Comparison of ENCODE assay signal across 8 mouse cellular contexts in the genomic region with DNA sequence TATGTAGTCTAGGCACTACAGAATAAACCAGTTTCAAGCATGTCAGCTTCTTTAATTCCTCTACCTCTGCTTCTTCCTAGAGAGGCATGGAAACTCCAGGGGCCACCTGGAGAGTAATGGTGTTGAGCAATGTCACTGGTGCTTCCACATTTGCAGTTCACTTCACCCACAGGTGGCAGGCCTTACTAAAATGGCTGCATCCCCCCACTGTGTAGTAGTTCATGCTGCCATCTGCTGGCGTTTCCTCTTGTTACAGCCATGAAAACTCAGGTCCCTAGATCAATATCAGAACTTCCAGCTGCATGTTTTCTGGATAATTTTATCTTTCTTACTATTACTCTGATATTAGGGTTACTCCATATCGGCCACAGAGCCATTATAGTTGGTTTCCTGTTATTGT.
DNase-seq lines count a peak whose midpoint lies in the region; ATAC-seq and TF ChIP-seq lines count a peak whose summit lies in the region.

No protein-coding gene starts in this region.

- no peaks in the 10 kb centered on the region for H3K4me1 ChIP-seq in forebrain, embryonic 16.5 days (replicated peaks; ENCODE audit: control insufficient read depth, insufficient read depth, low read length)
- no peaks in the 10 kb centered on the region for H3K4me1 ChIP-seq in lung, embryonic 14.5 days (ENCODE audit: insufficient read depth)

- peak; percentile 66 for TF ChIP-seq CTCF in lung, embryonic 14.5 days (IDR thresholded peaks at IDR 0.05; ENCODE audit: low read depth)

- peak; percentile 77 for ATAC-seq in forebrain, embryonic 16.5 days
- no peak for ATAC-seq in lung, embryonic 14.5 days (ENCODE audit: insufficient read depth)

- no peak overlapping the region for H3K27ac ChIP-seq in forebrain, embryonic 16.5 days (ENCODE audit: low read length)
- no peak overlapping the region for H3K27ac ChIP-seq in lung, embryonic 14.5 days (ENCODE audit: low read depth)

- no peak overlapping the region for H3K4me2 ChIP-seq in forebrain, embryonic 16.5 days (ENCODE audit: low read length)
- no peak overlapping the region for H3K4me2 ChIP-seq in lung, embryonic 14.5 days

- no peaks in the 10 kb centered on the region for H3K9me3 ChIP-seq in forebrain, embryonic 16.5 days (ENCODE audit: control insufficient read depth, low read length)
- no peaks in the 10 kb centered on the region for H3K9me3 ChIP-seq in lung, embryonic 14.5 days (ENCODE audit: low read depth, low read length)

- H3K4me3 ChIP-seq in forebrain, embryonic 16.5 days (replicated peaks; ENCODE audit: low read length): no peak overlapping the region
- no peak overlapping the region for H3K4me3 ChIP-seq in lung, embryonic 14.5 days (ENCODE audit: low read depth, low read length)

- H3K9ac ChIP-seq in forebrain, embryonic 16.5 days (replicated peaks; ENCODE audit: low read depth, low read length): no peak overlapping the region
- no peak overlapping the region for H3K9ac ChIP-seq in lung, embryonic 14.5 days

- 15% methylated on average over 2 of the region's 2 CpGs for WGBS in forebrain, embryonic 16.5 days
- 13% methylated on average over 2 of the region's 2 CpGs for WGBS in lung, embryonic 14.5 days

- no peaks in the 10 kb centered on the region for H3K36me3 ChIP-seq in forebrain, embryonic 16.5 days (ENCODE audit: control insufficient read depth, insufficient read depth)
- no peaks in the 10 kb centered on the region for H3K36me3 ChIP-seq in lung, embryonic 14.5 days (ENCODE audit: insufficient read depth)

- peak; percentile 41 for DNase-seq in urinary bladder, postnatal 14 days (ENCODE audit: low spot score)
- no peak for DNase-seq in urinary bladder, adult 2 months (ENCODE audit: low spot score)
- DNase-seq in cerebellum, adult 11-12 months: peak; percentile 26
- peak; percentile 54 to 63 for DNase-seq in kidney, postnatal 25 days
- peak; percentile 74 for DNase-seq in lung, embryonic 14.5 days
- DNase-seq in retina, embryonic 14.5 days (ENCODE audit: low spot score): peak; percentile 71
- no peak for DNase-seq in c-Kit-positive CD71-positive TER-119-positive erythroid progenitor cells, embryonic 14.5 days (ENCODE audit: low spot score)

- H3K27me3 ChIP-seq in forebrain, embryonic 16.5 days (replicated peaks; ENCODE audit: control insufficient read depth, insufficient read depth, low read length): no peaks in the 10 kb centered on the region
- H3K27me3 ChIP-seq in lung, embryonic 14.5 days (ENCODE audit: insufficient read depth, low read length): no peaks in the 10 kb centered on the region

Comparison
In these comparisons a context has a peak if more than half of its experiments do, and no peak if none do; other contexts are left out.
1. DNase-seq: peak in urinary bladder, postnatal 14 days (single experiment), cerebellum, adult 11-12 months (single experiment), kidney, postnatal 25 days (2 of 2), lung, embryonic 14.5 days (single experiment) and retina, embryonic 14.5 days (single experiment); none in urinary bladder, adult 2 months (single experiment) and c-Kit-positive CD71-positive TER-119-positive erythroid progenitor cells, embryonic 14.5 days (single experiment).